Mouse (Mus musculus) olfactory bulb, adult 2 months (tissue): ENCODE results near the gene Cyp2f2.

Source experiments
- CTCF ChIP-seq: fragments of 200-500 bp; IDR thresholded peaks from 2 replicates; pipeline ENCODE4 v1.5.1; 2012; ENCODE audit warnings: low read depth, mild to moderate bottlenecking, low read length, moderate library complexity; ENCODE audit not compliant: insufficient read depth
- POLR2A ChIP-seq: fragments of 200-500 bp; IDR thresholded peaks from 2 replicates; pipeline ENCODE4 v1.6.1; 2012; ENCODE audit warnings: mild to moderate bottlenecking, low read depth, low read length, moderate library complexity; ENCODE audit not compliant: insufficient read depth

DNA sequence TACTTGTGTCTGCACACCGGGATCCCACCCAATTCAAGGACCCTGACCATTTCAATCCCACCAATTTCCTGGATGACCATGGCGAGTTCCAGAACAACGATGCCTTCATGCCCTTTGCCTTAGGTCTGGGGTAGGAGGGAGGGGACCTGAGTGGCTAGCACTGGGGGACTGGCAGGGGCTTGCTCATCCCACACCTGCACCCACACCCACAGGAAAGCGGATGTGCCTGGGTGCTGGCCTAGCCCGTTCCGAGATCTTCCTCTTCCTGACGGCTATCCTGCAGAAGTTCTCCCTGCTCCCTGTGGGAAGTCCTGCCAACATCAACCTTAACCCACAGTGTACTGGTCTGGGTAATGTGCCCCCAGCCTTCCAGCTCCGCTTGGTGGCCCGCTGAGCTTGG is 38.5 kb downstream of the Cyp2f2 start:
- TF ChIP-seq CTCF (no peak), POLR2A (no peak)
